Mouse (Mus musculus): ENCODE data around the gene Cbfa2t2.

Cbfa2t2 gene

GRCm38 (mm10) chr2:154426188-154426904 is 9.9 kb upstream of the Cbfa2t2 start:
- peak; percentile 13 to 32 for DNase-seq

- DNase-seq: no peak
Measured at GRCm38 (mm10) chr2:154426905-154427852, 9.1 kb upstream of the Cbfa2t2 start.

- DNase-seq: peak; percentile 80 to 88
Measured at GRCm38 (mm10) chr2:154427853-154428360, 8.4 kb upstream of the Cbfa2t2 start.

- no peak for DNase-seq
Measured at GRCm38 (mm10) chr2:154430566-154430965, 5.7 kb upstream of the Cbfa2t2 start.

- DNase-seq: no peak
Measured at GRCm38 (mm10) chr2:154432696-154433095, 3.6 kb upstream of the Cbfa2t2 start.

GRCm38 (mm10) chr2:154433391-154433790 is 2.9 kb upstream of the Cbfa2t2 start:
- DNase-seq: peak; percentile 27 to 50

GRCm38 (mm10) chr2:154434690-154435089 is 1.6 kb upstream of the Cbfa2t2 start:
- no peak for DNase-seq

- DNase-seq: peak; percentile 98 to 99
Measured at GRCm38 (mm10) chr2:154436076-154436457, 214 bp upstream of the Cbfa2t2 start.

GRCm38 (mm10) chr2:154437191-154437527 is 878 bp downstream of the Cbfa2t2 start:
- DNase-seq: no peak

GRCm38 (mm10) chr2:154440453-154440852 is 4.2 kb downstream of the Cbfa2t2 start:
- no peak for DNase-seq

GRCm38 (mm10) chr2:154447821-154448220 is 11.5 kb downstream of the Cbfa2t2 start:
- no peak for DNase-seq

GRCm38 (mm10) chr2:154448633-154449032 is 12.4 kb downstream of the Cbfa2t2 start:
- no peak for DNase-seq

GRCm38 (mm10) chr2:154452951-154453350 is 16.7 kb downstream of the Cbfa2t2 start:
- DNase-seq: no peak

- DNase-seq: no peak
Measured at GRCm38 (mm10) chr2:154454099-154454498, 17.8 kb downstream of the Cbfa2t2 start.

- DNase-seq: peak; percentile 34 to 61
Measured at GRCm38 (mm10) chr2:154454605-154455004, 18.3 kb downstream of the Cbfa2t2 start.

GRCm38 (mm10) chr2:154455776-154456175 is 19.5 kb downstream of the Cbfa2t2 start:
- peak in 1 of 2 experiments; percentile 33 for DNase-seq

GRCm38 (mm10) chr2:154456621-154457020 is 20.3 kb downstream of the Cbfa2t2 start:
- no peak for DNase-seq

GRCm38 (mm10) chr2:154459262-154459661 is 23.0 kb downstream of the Cbfa2t2 start:
- no peak for DNase-seq

- peak; percentile 78 to 83 for DNase-seq
Measured at GRCm38 (mm10) chr2:154459851-154460250, 23.6 kb downstream of the Cbfa2t2 start.

- DNase-seq: no peak
Measured at GRCm38 (mm10) chr2:154463621-154464198, 27.4 kb downstream of the Cbfa2t2 start.

GRCm38 (mm10) chr2:154465914-154466335 is 29.6 kb downstream of the Cbfa2t2 start:
- peak in 1 of 2 experiments; percentile 10 for DNase-seq

GRCm38 (mm10) chr2:154467139-154467538 is 30.9 kb downstream of the Cbfa2t2 start:
- no peak for DNase-seq
